Mouse (Mus musculus) myocyte (in vitro differentiated cells): ENCODE results near the gene Pax1.

Experiments
- CEBPB ChIP-seq: IDR thresholded peaks from 2 replicates; pipeline ENCODE4 v1.6.1; 2011; ENCODE audit warnings: mild to moderate bottlenecking, moderate library complexity; ENCODE audit not compliant: poor library complexity, insufficient read depth, severe bottlenecking
- E2F4 ChIP-seq: IDR thresholded peaks from one replicate; pipeline ENCODE4 v1.6.1; 2011; ENCODE audit warnings: mild to moderate bottlenecking, control low read depth, moderate library complexity; ENCODE audit not compliant: insufficient read depth
- MAX ChIP-seq: IDR thresholded peaks from one replicate; pipeline ENCODE4 v1.6.1; 2011; ENCODE audit warnings: low read depth, mild to moderate bottlenecking, control low read depth
- MYOD1 ChIP-seq, 3 experiments: IDR thresholded peaks; one replicate each; pipeline ENCODE4 v1.6.1; 2011; ENCODE audit warnings: control low read depth in 2 of 3, low read depth in 2 of 3, mild to moderate bottlenecking in 2 of 3, moderate library complexity in 1 of 3; ENCODE audit not compliant: insufficient read length in 2 of 3, control insufficient read depth in 1 of 3
- MYOG ChIP-seq, 3 experiments: IDR thresholded peaks; one replicate each; pipeline ENCODE4 v1.6.1; 2011; ENCODE audit warnings: control low read depth in 2 of 3, low read depth in 2 of 3, mild to moderate bottlenecking in 2 of 3; ENCODE audit not compliant: insufficient read length in 2 of 3, control insufficient read depth in 1 of 3, insufficient read depth in 1 of 3
- POLR2A ChIP-seq: IDR thresholded peaks from one replicate; pipeline ENCODE4 v1.6.1; 2011; ENCODE audit warnings: low read depth, mild to moderate bottlenecking, control low read depth, moderate library complexity; ENCODE audit not compliant: insufficient read length
- POLR2AphosphoS2 ChIP-seq: IDR thresholded peaks from one replicate; pipeline ENCODE4 v1.6.1; 2011; ENCODE audit warnings: low read depth, control low read depth; ENCODE audit not compliant: insufficient read length
- REST ChIP-seq: IDR thresholded peaks from one replicate; pipeline ENCODE4 v1.6.1; 2011; ENCODE audit warnings: mild to moderate bottlenecking, control low read depth, moderate library complexity; ENCODE audit not compliant: insufficient read depth, insufficient read length
- SRF ChIP-seq: IDR thresholded peaks from one replicate; pipeline ENCODE4 v1.6.1; 2011; ENCODE audit warnings: low read depth; ENCODE audit not compliant: control insufficient read depth, insufficient read length
- TCF12 ChIP-seq: IDR thresholded peaks from one replicate; pipeline ENCODE4 v1.6.1; 2011; ENCODE audit warnings: mild to moderate bottlenecking, control low read depth; ENCODE audit not compliant: poor library complexity, insufficient read depth, severe bottlenecking
- USF1 ChIP-seq: IDR thresholded peaks from one replicate; pipeline ENCODE4 v1.6.1; 2011; ENCODE audit warnings: low read depth, mild to moderate bottlenecking, control low read depth, moderate library complexity

DNA sequence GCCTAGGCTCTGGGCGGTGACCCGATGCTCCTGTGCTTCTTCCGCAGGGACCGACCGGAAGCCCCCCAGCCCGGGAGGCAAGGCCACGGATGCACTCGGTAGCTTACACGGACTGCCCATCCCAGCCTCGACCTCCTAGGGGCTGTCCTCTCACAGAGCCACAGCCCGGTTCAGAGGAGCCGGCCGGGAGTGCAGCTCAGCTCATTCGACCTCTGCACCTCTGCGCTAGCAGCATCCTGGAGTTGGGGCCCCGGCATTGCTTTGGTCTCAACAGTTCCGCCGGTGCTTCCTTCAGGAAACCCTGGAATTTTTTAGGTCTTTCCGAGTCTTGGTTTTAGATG, 11.9 kb downstream of the Pax1 start:
- no peak for TF ChIP-seq MYOG (IDR thresholded peaks at IDR 0.05; ENCODE audit: control insufficient read depth in 1 of 3, insufficient read depth in 1 of 3, insufficient read length in 2 of 3, low read depth in 2 of 3)
- no peak for TF ChIP-seq POLR2A
- TF ChIP-seq E2F4, result no peak
- no peak for TF ChIP-seq POLR2AphosphoS2
- no peak for TF ChIP-seq TCF12
- TF ChIP-seq MYOD1 (IDR thresholded peaks at IDR 0.05; ENCODE audit: control insufficient read depth in 1 of 3, insufficient read length in 2 of 3, low read depth in 2 of 3), result no peak
- no peak for TF ChIP-seq USF1
- TF ChIP-seq CEBPB, result no peak
- TF ChIP-seq MAX, result no peak
- TF ChIP-seq REST, result no peak
- no peak for TF ChIP-seq SRF
